Mouse (Mus musculus) MN1 (cell line): ENCODE measurements around the gene Ppp5c.

Source experiments
- DNase-seq: peaks from one replicate; pipeline ENCODE4 v3.0.0-alpha.2; 2016; ENCODE audit warnings: low spot score

The Ppp5c gene

GRCm38 (mm10) chr7:16982859-16983568 lies 44.7 kb downstream of the Ppp5c start, which contains the start of gene Gm42372:
Gm42372 (plus strand) TSS chr7:16983086.
- peak; percentile 84 for DNase-seq

DNA sequence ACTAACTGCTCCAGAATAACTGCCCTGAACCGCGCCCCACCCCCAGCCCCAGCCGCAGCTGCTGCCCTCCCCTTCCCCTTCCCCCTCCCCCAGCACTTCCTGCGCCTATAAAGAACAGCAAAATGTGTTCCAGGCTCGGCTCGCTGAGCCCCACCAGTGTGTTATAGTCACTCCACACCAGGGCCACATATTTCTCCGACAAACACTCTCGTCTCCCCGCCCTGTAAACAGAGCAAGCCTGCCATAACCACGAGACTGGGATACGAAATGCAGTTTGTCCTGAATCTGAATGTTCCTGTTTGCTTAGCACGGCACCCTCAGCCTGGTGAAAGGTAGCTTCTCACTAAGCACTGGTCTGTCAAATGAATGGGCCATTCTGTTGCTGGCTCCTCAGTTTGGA lies 47.4 kb downstream of the Ppp5c start:
- DNase-seq, result no peak

- DNase-seq, result no peak
Observed at GRCm38 (mm10) chr7:16978593-16978992, 49.1 kb downstream of the Ppp5c start.

DNA sequence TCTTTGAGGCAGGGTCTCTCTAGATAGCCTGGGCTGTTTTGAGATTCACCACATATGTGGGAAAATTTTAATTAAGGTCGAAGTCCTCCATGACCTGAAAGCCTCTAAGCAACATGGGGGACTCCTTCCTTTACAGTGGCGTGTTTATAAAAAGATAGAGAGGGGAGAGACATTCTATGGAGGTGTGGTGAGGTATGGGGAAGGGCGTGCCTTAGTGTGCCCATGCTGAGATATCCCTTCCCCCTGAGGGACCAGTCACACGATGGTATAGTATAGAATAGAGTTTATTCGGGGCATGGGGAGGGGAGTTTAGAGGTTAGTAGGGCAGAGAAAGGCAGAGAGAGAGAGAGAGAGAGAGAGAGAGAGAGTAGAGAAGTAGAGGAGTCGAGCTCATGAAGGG lies 49.6 kb downstream of the Ppp5c start:
- no peak for DNase-seq

- no peak for DNase-seq
Observed at GRCm38 (mm10) chr7:16976298-16976697, 51.4 kb downstream of the Ppp5c start.

GRCm38 (mm10) chr7:16974018-16974417 lies 53.7 kb downstream of the Ppp5c start:
- DNase-seq, result peak; percentile 74

- DNase-seq, result no peak
Observed at GRCm38 (mm10) chr7:16971160-16971559, 56.6 kb downstream of the Ppp5c start.

GRCm38 (mm10) chr7:16968414-16968813 lies 59.3 kb downstream of the Ppp5c start:
- no peak for DNase-seq

DNA sequence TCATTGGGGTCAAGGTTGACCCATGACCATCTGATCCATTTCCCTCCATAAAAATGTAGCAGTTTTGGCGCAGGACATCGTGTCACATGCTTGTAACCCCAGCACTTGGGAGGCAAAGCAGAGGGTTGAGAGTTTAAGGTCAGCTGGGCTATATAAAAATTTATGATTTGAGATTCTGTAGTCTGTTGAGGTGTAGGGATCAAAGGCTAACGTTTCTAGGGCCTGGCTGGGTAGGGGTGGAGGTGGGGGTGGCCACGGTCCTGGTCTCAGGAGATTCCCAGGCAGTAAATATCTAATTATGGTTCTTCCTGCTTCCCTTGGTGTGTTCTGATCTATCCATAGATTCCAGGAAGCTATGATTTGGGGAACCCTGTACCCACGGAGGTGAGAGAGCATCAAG lies 66.0 kb downstream of the Ppp5c start:
- DNase-seq, result no peak

GRCm38 (mm10) chr7:16959539-16960187 lies 68.1 kb downstream of the Ppp5c start, which contains the start of gene Pnmal1:
Pnmal1 (plus strand) TSS chr7:16959679.
- peak; percentile 92 for DNase-seq

- DNase-seq, result no peak
Observed at GRCm38 (mm10) chr7:16956410-16957265, 71.1 kb downstream of the Ppp5c start.

GRCm38 (mm10) chr7:16955712-16956111 lies 72.0 kb downstream of the Ppp5c start:
- DNase-seq, result no peak
